Mouse (Mus musculus) olfactory bulb, adult 2 months (tissue): ENCODE data around the gene Aqp2.

ENCODE experiments used
- CTCF ChIP-seq: fragments of 200-500 bp; IDR thresholded peaks from 2 replicates; pipeline ENCODE4 v1.5.1; 2012; ENCODE audit warnings: low read depth, mild to moderate bottlenecking, low read length, moderate library complexity; ENCODE audit not compliant: insufficient read depth
- POLR2A ChIP-seq: fragments of 200-500 bp; IDR thresholded peaks from 2 replicates; pipeline ENCODE4 v1.6.1; 2012; ENCODE audit warnings: mild to moderate bottlenecking, low read depth, low read length, moderate library complexity; ENCODE audit not compliant: insufficient read depth

DNA sequence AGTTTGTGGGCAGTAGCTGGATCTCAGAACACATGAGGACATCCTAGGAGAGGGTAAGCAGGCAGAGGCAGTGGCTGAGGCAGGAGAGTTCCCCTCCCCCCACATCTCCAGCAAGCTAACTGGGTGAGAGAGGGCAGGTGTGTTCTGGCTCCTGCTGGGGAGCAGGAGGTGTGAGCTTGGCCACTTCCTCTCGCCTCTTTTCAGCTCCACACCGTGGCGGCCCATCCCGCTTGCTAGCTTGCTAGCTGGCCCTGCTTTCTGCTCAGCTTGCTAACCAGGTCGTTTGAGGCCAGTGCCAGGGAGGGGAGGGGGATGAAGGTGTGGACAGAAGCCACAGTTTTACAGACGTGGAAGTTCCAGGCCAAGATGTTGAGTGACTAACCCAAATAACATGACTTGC lies 47.7 kb upstream of the Aqp2 start:
- no peak for TF ChIP-seq POLR2A
- TF ChIP-seq CTCF = no peak
